In the genomic region with DNA sequence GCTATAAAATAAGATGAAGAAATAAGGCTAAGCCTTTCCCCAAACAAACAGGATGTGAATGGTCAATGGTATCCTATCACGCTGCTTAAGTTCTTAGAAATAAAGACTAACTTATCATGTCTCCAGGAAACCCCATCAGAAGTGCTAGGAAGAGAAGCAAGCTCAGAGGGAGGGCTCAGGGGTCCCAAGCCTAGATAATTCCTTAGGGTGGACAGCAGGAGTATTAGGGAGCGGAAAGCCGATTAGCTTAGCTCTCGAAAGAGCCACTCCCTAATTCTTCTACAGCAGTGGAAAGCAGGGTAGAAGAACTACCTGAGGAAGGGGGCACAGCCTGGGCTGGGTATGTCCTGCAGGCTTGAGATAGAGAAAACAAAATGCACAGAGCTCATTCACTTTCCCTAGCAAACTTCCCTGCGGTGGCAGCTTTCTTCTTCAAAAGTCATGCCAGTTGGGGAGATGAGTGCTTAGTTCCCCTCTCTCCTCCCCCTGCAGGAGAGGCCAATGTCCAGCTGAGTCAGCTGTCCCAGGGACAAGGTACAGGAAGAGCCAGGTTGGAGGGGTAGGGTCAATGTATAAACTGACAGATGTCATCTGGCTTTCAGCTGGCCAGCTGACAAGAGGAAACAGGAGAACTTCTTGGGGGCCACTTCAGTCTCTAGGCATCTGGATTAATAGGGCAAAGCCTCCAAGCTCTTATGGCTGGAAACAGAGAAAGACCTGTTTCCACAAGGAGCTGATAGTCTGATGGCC, we compare ENCODE assay signal across 9 mouse cellular contexts. TPM values are rescaled to one million over a fixed set of nuclear protein-coding genes. Genes with fewer than 3 reads are reported as not detected.
DNase-seq lines count a peak whose midpoint lies in the region; ATAC-seq lines count a peak whose summit lies in the region.
"Had no signal": no experiment of that assay in that cellular context is flagged by ENCODE, and none has a peak within 500 bp of the region (broad histone marks: within the 10 kb centered on the region; RNA-seq: fewer than 3 reads in every experiment).

No protein-coding gene starts in this region.

- H3K27ac ChIP-seq in heart, embryonic 11.5 days (ENCODE audit: low read depth, low read length), result no peak overlapping the region
- H3K27ac ChIP-seq in embryonic facial prominence, embryonic 12.5 days, result no peak overlapping the region
- H3K27ac ChIP-seq in midbrain, embryonic 14.5 days (replicated peaks; ENCODE audit: low read depth, low read length), result no peak overlapping the region

- peaks cover 9% of the 10 kb centered on the region; the same call in 1 of the 2 replicates for H3K36me3 ChIP-seq in heart, embryonic 11.5 days (ENCODE audit: control insufficient read depth, insufficient read depth, low read length)
- H3K36me3 ChIP-seq in embryonic facial prominence, embryonic 12.5 days, result peaks cover 40% of the 10 kb centered on the region
- peaks cover 32% of the 10 kb centered on the region for H3K36me3 ChIP-seq in midbrain, embryonic 14.5 days (ENCODE audit: control insufficient read depth, insufficient read depth, low read length)

- DNase-seq in heart, adult 9 months (ENCODE audit: low spot score in 2 of 2), result no peak
- peak; percentile 81 to 83 for DNase-seq in kidney, adult 8-10 months
- no peak for DNase-seq in midbrain, embryonic 14.5 days
- no peak for DNase-seq in cerebellum, adult 18-20 months
- DNase-seq in gastrocnemius, postnatal 10 days, result no peak
- no peak for DNase-seq in spleen, adult 12 weeks (ENCODE audit: low spot score)
- DNase-seq: gastrocnemius, postnatal 25 days had no signal

- WGBS in heart, embryonic 11.5 days (ENCODE audit: insufficient replicate concordance), result 50% methylated on average over 5 of the region's 5 CpGs
- WGBS in embryonic facial prominence, embryonic 12.5 days, result 59% methylated on average over 5 of the region's 5 CpGs
- 39% methylated on average over 5 of the region's 5 CpGs for WGBS in midbrain, embryonic 14.5 days

- ATAC-seq in heart, embryonic 11.5 days (replicated peaks; ENCODE audit: insufficient number of reproducible peaks, low FRiP score, low TSS enrichment), result no peak
- no peak for ATAC-seq in embryonic facial prominence, embryonic 12.5 days (ENCODE audit: insufficient number of reproducible peaks, insufficient read depth, low FRiP score, low TSS enrichment)
- ATAC-seq in midbrain, embryonic 14.5 days (ENCODE audit: low FRiP score, low TSS enrichment), result no peak

- no peaks in the 10 kb centered on the region for H3K9me3 ChIP-seq in heart, embryonic 11.5 days (replicated peaks; ENCODE audit: control insufficient read depth, low read length)
- no peaks in the 10 kb centered on the region for H3K9me3 ChIP-seq in embryonic facial prominence, embryonic 12.5 days
- H3K9me3 ChIP-seq in midbrain, embryonic 14.5 days (ENCODE audit: control insufficient read depth, low read length), result no peaks in the 10 kb centered on the region

- peak overlapping the region; percentile 75; the same call in 1 of the 2 replicates for H3K4me3 ChIP-seq in heart, embryonic 11.5 days (ENCODE audit: low read depth, low read length)
- H3K4me3 ChIP-seq in embryonic facial prominence, embryonic 12.5 days, result peak overlapping the region; percentile 91; the same call in 1 of the 2 replicates
- peak overlapping the region; percentile 94; the same call in 1 of the 2 replicates for H3K4me3 ChIP-seq in midbrain, embryonic 14.5 days (replicated peaks; ENCODE audit: low read depth, low read length)

- H3K9ac ChIP-seq in heart, embryonic 11.5 days (ENCODE audit: low read depth, low read length), result no peak overlapping the region
- no peak overlapping the region for H3K9ac ChIP-seq in embryonic facial prominence, embryonic 12.5 days
- peak overlapping the region; percentile 92; the same call in 1 of the 2 replicates for H3K9ac ChIP-seq in midbrain, embryonic 14.5 days (replicated peaks; ENCODE audit: low read length)

- peaks cover 14% of the 10 kb centered on the region; the same call in 1 of the 2 replicates for H3K4me1 ChIP-seq in heart, embryonic 11.5 days (ENCODE audit: control insufficient read depth, insufficient read depth, low read length)
- H3K4me1 ChIP-seq in embryonic facial prominence, embryonic 12.5 days, result peaks cover 19% of the 10 kb centered on the region
- H3K4me1 ChIP-seq in midbrain, embryonic 14.5 days (ENCODE audit: control insufficient read depth, insufficient read depth, low read length), result peaks cover 33% of the 10 kb centered on the region

- H3K27me3 ChIP-seq in heart, embryonic 11.5 days (ENCODE audit: control insufficient read depth, insufficient read depth, low read length), result no peaks in the 10 kb centered on the region
- no peaks in the 10 kb centered on the region for H3K27me3 ChIP-seq in embryonic facial prominence, embryonic 12.5 days
- H3K27me3 ChIP-seq in midbrain, embryonic 14.5 days (ENCODE audit: control insufficient read depth, insufficient read depth, low read length), result no peaks in the 10 kb centered on the region

- H3K4me2 ChIP-seq in heart, embryonic 11.5 days, result peak overlapping the region; percentile 83
- peak overlapping the region; percentile 92 for H3K4me2 ChIP-seq in embryonic facial prominence, embryonic 12.5 days (replicated peaks)
- peak overlapping the region; percentile 87 for H3K4me2 ChIP-seq in midbrain, embryonic 14.5 days (ENCODE audit: low read length)

RNA-seq across cellular contexts. Expression of a gene that starts 1.8 kb away (rescaled TPM):
- 4.7 and 7.1 TPM in 2 replicates for polyA plus RNA-seq in heart, embryonic 11.5 days (2014; fragmentation: Nextera tagmentation; extraction: Ambion mirVana)
- 8.5 and 9.4 TPM in 2 replicates for polyA plus RNA-seq in embryonic facial prominence, embryonic 12.5 days (2016; fragmentation: Nextera tagmentation; extraction: Ambion mirVana)
- polyA plus RNA-seq in midbrain, embryonic 14.5 days (2014; fragmentation: Nextera tagmentation; extraction: Ambion mirVana), result 25.2 and 25.5 TPM in 2 replicates
- total RNA-seq in gastrocnemius, postnatal 10 days (2021), result 10 to 100 TPM in 1 of 2 experiments, 1 to 10 TPM in 1; 7.5 to 15.7 TPM

RNA-seq across cellular contexts. Expression of a gene that starts 7.6 kb away (rescaled TPM):
- polyA plus RNA-seq in heart, embryonic 11.5 days (2014; fragmentation: Nextera tagmentation; extraction: Ambion mirVana), result 40.2 and 46.3 TPM in 2 replicates
- polyA plus RNA-seq in embryonic facial prominence, embryonic 12.5 days (2016; fragmentation: Nextera tagmentation; extraction: Ambion mirVana), result 37.2 and 39.1 TPM in 2 replicates
- 37.0 and 40.5 TPM in 2 replicates for polyA plus RNA-seq in midbrain, embryonic 14.5 days (2014; fragmentation: Nextera tagmentation; extraction: Ambion mirVana)
- total RNA-seq in gastrocnemius, postnatal 10 days (2021), result 10 to 100 TPM; 11.7 to 17.0 TPM

RNA-seq across cellular contexts. Expression of a gene that starts 12.8 kb away (rescaled TPM):
- 15.3 and 15.9 TPM in 2 replicates for polyA plus RNA-seq in heart, embryonic 11.5 days (2014; fragmentation: Nextera tagmentation; extraction: Ambion mirVana)
- polyA plus RNA-seq in embryonic facial prominence, embryonic 12.5 days (2016; fragmentation: Nextera tagmentation; extraction: Ambion mirVana), result 26.5 and 28.5 TPM in 2 replicates
- 15.9 and 24.7 TPM in 2 replicates for polyA plus RNA-seq in midbrain, embryonic 14.5 days (2014; fragmentation: Nextera tagmentation; extraction: Ambion mirVana)
- 10 to 100 TPM in 1 of 2 experiments, 1 to 10 TPM in 1; 9.8 to 11.0 TPM for total RNA-seq in gastrocnemius, postnatal 10 days (2021)

RNA-seq across cellular contexts. Expression of a gene that starts 16.2 kb away (rescaled TPM):
- 199 and 232 TPM in 2 replicates for polyA plus RNA-seq in heart, embryonic 11.5 days (2014; fragmentation: Nextera tagmentation; extraction: Ambion mirVana)
- polyA plus RNA-seq in embryonic facial prominence, embryonic 12.5 days (2016; fragmentation: Nextera tagmentation; extraction: Ambion mirVana), result 399 and 416 TPM in 2 replicates
- 98.1 and 128 TPM in 2 replicates for polyA plus RNA-seq in midbrain, embryonic 14.5 days (2014; fragmentation: Nextera tagmentation; extraction: Ambion mirVana)
- 10 to 100 TPM; 41.0 to 47.2 TPM for total RNA-seq in gastrocnemius, postnatal 10 days (2021)

RNA-seq across cellular contexts. Expression of a gene that starts 25.8 kb away (rescaled TPM):
- 258 and 291 TPM in 2 replicates for polyA plus RNA-seq in heart, embryonic 11.5 days (2014; fragmentation: Nextera tagmentation; extraction: Ambion mirVana)
- 126 TPM in 2 replicates for polyA plus RNA-seq in embryonic facial prominence, embryonic 12.5 days (2016; fragmentation: Nextera tagmentation; extraction: Ambion mirVana)
- 53.5 and 64.7 TPM in 2 replicates for polyA plus RNA-seq in midbrain, embryonic 14.5 days (2014; fragmentation: Nextera tagmentation; extraction: Ambion mirVana)
- 10 to 100 TPM; 29.2 to 31.0 TPM for total RNA-seq in gastrocnemius, postnatal 10 days (2021)

Comparison
In these comparisons a context has a peak if more than half of its experiments do, and no peak if none do; other contexts are left out.
1. DNase-seq: peak in kidney, adult 8-10 months (2 of 2); none in heart, adult 9 months (0 of 2), midbrain, embryonic 14.5 days (single experiment), cerebellum, adult 18-20 months (0 of 2), gastrocnemius, postnatal 10 days (single experiment) and spleen, adult 12 weeks (single experiment).
2. Peak in every context shown above with its lines, with median percentiles within 50 percentile points of each other: H3K4me2 ChIP-seq and H3K4me3 ChIP-seq.